Mouse (Mus musculus) embryonic facial prominence, embryonic 12.5 days (tissue): ENCODE results near the gene 1110051M20Rik. TPM values are rescaled to one million over a fixed set of nuclear protein-coding genes. Genes with fewer than 3 reads are reported as not detected.
"Not testable (repeated sequence)": the region's sequence is repeated elsewhere in the genome, so short reads cannot be mapped to it uniquely, and the experiment has no call there.

Source experiments
- ATAC-seq: fragments of 200-750 bp; cut with Nextera tagmentation; 2 replicates; pipeline ENCODE4 v1.8.0; 2017; ENCODE audit not compliant: insufficient number of reproducible peaks, insufficient read depth, low FRiP score, low TSS enrichment
- H3K27ac ChIP-seq: fragments of 300-500 bp; sonication (generic); 2 replicates; pipeline ENCODE4 v1.5.1; 2016; ENCODE audit warnings: mild to moderate bottlenecking
- H3K27me3 ChIP-seq: fragments of 300-500 bp; sonication (generic); 2 replicates; pipeline ENCODE4 v1.6.1; 2016; ENCODE audit warnings: mild to moderate bottlenecking, moderate library complexity
- H3K36me3 ChIP-seq: fragments of 300-500 bp; sonication (generic); 2 replicates; pipeline ENCODE4 v1.6.1; 2016; ENCODE audit warnings: mild to moderate bottlenecking
- H3K4me1 ChIP-seq: fragments of 300-500 bp; sonication (generic); 2 replicates; pipeline ENCODE4 v1.6.1; 2016
- H3K4me2 ChIP-seq: fragments of 300-500 bp; sonication (generic); replicated peaks from 2 replicates; pipeline ENCODE4 v1.6.1; 2016; ENCODE audit warnings: mild to moderate bottlenecking, moderate library complexity
- H3K4me3 ChIP-seq: fragments of 300-500 bp; sonication (generic); 2 replicates; pipeline ENCODE4 v1.5.1; 2016; ENCODE audit warnings: mild to moderate bottlenecking
- H3K9ac ChIP-seq: fragments of 300-500 bp; sonication (generic); 2 replicates; pipeline ENCODE4 v1.6.1; 2016; ENCODE audit warnings: mild to moderate bottlenecking, moderate library complexity
- H3K9me3 ChIP-seq: fragments of 300-500 bp; sonication (generic); 2 replicates; pipeline ENCODE4 v1.6.1; 2016; ENCODE audit warnings: mild to moderate bottlenecking, moderate library complexity
- WGBS: fragments of 180-500 bp; shearing (Covaris S2); methylation state at CpG from one replicate; pipeline ENCODE4 v1.1.7; 2016; 5-methylcytosine and 5-hydroxymethylcytosine counted together
- polyA plus RNA-seq: library from polyadenylated mRNA; unstranded; fragments of >200 nt; fragmentation: Nextera tagmentation; extraction: Ambion mirVana; gene quantifications from 2 replicates; pipeline ENCODE4 v1.2.1, GENCODE M21; 2016

The 1110051M20Rik gene
- polyA plus RNA-seq, result 71.3 and 80.1 TPM in 2 replicates

DNA sequence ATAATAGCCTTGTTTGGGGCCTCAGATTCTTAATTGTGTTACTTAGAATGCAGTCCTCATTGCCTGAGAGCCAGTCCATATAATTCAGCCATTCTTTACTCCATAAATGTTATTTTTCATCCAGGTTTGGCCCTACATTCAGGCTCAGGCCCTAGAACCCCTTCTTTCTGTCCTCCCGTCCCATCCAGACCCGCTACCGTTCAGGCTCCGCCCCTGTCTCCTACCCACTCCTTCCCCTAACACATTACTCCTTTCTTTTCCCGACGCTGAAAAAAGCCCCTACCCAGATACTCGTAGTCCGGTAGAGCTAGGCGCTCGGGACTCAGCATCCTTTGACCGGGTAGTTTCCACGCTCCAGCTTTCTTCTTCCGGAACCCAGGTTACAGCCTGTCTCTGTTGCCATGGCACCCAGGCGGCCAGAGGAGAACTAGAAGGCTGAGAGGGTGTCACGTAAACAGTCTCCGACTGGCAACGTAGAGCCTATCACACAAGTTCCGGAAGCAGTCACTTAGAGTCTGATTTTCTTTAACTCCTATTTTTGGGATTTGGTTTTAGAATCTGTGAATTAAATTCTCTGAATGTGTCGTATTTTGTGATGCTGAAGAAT lies at the start of gene 1110051M20Rik:
Gene 1110051M20Rik (minus strand): TSS at position 419 of the 607 bp plus-strand sequence.
- Histone ChIP-seq H3K4me2 (peak within 1 kb of the TSS; percentile 57), H3K4me1 (peaks cover 6% of the 10 kb centered on the region), H3K27ac (peak within 1 kb of the TSS; percentile 41), H3K27me3 (no peaks in the 10 kb centered on the region), H3K4me3 (peak within 1 kb of the TSS; percentile 57), H3K9ac (peak within 1 kb of the TSS; percentile 50), H3K9me3 (no peaks in the 10 kb centered on the region), H3K36me3 (no peaks in the 10 kb centered on the region)
- WGBS, result under 1% methylated on average over 19 of the region's 19 CpGs
- peak; percentile 89 for ATAC-seq

DNA sequence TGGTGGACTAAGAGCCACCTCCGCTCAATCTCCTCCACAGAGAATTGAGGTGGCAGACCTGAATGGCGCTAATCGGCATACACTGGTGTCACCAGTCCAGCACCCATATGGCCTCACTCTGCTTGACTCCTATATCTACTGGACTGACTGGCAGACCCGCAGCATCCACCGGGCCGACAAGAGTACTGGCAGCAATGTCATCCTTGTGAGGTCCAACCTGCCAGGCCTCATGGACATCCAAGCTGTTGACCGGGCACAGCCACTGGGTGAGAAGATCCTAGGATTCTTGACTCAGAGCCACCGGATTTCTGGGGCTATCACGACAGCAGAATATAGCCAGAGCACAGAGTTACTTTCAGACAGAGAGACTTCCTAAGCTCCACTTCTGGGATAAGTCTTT lies 49.5 kb upstream of the 1110051M20Rik start:
- H3K36me3 ChIP-seq, result peaks cover 91% of the 10 kb centered on the region
- H3K9me3 ChIP-seq, result no peaks in the 10 kb centered on the region
- no peak overlapping the region for H3K4me3 ChIP-seq
- H3K27ac ChIP-seq, result no peak overlapping the region
- no peaks in the 10 kb centered on the region for H3K4me1 ChIP-seq
- H3K4me2 ChIP-seq, result no peak overlapping the region
- no peaks in the 10 kb centered on the region for H3K27me3 ChIP-seq
- H3K9ac ChIP-seq, result no peak overlapping the region
- no peak for ATAC-seq
- whole genome bisulfite sequencing, result 94% methylated on average over 9 of the region's 9 CpGs

DNA sequence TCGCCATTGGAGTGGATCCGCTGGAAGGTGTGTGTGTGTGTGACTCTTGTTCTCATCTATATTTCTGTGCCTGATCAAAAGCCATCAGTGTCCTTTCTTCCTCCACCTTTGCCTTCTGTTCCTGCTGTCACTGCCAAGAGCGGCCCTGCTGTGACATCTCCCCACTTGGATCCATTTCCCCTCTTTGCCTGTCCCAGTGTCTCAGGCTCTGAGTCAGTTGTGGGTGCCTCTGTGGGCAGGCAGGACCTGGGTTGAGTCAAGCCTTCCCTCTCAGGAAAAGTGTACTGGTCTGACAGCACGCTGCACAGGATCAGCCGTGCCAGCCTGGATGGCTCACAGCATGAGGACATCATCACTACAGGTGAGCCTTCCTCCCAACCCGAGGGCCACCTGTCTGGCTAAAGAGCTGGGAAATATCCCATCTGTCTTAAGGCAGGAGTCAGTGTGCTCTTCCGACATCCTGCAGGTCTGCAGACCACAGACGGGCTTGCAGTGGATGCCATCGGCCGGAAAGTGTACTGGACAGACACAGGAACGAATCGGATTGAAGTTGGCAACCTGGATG lies 47.6 kb upstream of the 1110051M20Rik start:
- 94% methylated on average over 12 of the region's 12 CpGs for WGBS
- H3K36me3 ChIP-seq, result peaks cover 88% of the 10 kb centered on the region

DNA sequence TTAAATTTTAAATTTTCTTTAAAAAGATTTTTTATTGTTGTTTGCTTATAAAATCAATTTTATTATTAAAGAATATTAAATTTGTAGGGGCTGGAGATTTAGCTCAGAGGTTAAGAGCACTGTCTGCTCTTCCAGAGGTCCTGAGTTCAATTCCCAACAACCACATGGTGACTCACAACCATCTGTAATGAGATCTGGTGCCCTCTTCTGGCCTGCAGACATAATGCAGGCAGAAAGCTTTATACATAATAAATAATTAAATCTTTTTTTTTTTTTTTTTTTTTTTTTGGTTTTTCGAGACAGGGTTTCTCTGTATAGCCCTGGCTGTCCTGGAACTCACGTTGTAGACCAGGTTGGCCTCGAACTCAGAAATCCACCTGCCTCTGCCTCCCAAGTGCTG lies 42.8 kb upstream of the 1110051M20Rik start:
- 57% methylated on average over 3 of the region's 3 CpGs for WGBS
- H3K27me3 ChIP-seq, result not testable (repeated sequence)
- peaks cover 66% of the 10 kb centered on the region for H3K36me3 ChIP-seq

More for the DNA sequence above, 47.6 kb upstream of the 1110051M20Rik start:
- Histone ChIP-seq H3K4me3 (no peak overlapping the region), H3K9ac (no peak overlapping the region), H3K4me1 (no peaks in the 10 kb centered on the region), H3K27ac (no peak overlapping the region), H3K27me3 (no peaks in the 10 kb centered on the region), H3K9me3 (no peaks in the 10 kb centered on the region), H3K4me2 (no peak overlapping the region)
- no peak for ATAC-seq

DNA sequence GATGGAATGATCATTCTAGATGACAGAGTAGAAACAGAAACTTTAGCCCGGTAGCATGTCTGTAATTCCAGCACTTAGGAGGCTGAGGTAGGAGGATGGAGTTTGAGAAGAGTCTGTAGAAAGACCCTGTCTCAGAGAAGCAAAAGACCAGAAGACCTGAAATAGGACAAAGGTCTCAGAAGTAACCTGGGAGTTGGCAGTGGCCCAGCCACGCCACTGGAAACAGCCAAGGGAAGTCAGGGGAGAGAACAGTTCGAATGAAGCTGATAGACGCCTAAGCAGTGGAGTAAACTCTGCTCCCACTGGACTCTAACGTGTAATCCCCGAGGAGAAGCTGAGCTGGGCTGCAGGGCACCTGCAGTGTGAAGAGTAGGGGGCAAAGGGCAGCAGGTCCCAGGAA lies 40.8 kb upstream of the 1110051M20Rik start:
- WGBS, result 90% methylated on average over 6 of the region's 6 CpGs
- no peak for ATAC-seq
- H3K36me3 ChIP-seq, result peaks cover 58% of the 10 kb centered on the region
- no peak overlapping the region for H3K4me3 ChIP-seq
- H3K27me3 ChIP-seq, result no peaks in the 10 kb centered on the region
- H3K4me1 ChIP-seq, result no peaks in the 10 kb centered on the region
- no peaks in the 10 kb centered on the region for H3K9me3 ChIP-seq
- H3K27ac ChIP-seq, result no peak overlapping the region
- no peak overlapping the region for H3K4me2 ChIP-seq
- no peak overlapping the region for H3K9ac ChIP-seq

More for the DNA sequence above, 42.8 kb upstream of the 1110051M20Rik start:
- not testable (repeated sequence) for H3K27ac ChIP-seq, ATAC-seq, H3K9me3 ChIP-seq, H3K9ac ChIP-seq, H3K4me2 ChIP-seq, H3K4me1 ChIP-seq, H3K4me3 ChIP-seq

DNA sequence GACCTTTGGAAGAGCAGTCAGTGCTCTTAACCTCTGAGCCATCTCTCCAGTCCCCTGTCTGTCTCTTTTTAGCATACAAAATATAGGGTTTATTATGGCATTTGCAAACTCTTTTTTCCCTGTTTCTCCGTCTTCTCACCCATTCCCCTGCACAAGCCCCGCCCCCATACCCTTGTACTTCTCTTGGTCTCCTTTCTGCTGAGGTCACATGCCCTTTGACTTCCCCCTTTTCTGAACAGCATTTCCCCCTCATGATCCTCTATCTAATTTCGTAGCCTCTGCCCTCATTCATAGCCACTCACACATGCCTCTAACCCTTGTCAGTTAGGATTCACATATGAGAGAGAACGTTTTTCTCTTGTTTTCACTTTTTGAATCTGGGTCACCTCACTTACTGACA lies 40.2 kb upstream of the 1110051M20Rik start:
- H3K27ac ChIP-seq, result no peak overlapping the region
- no peak overlapping the region for H3K9ac ChIP-seq
- no peaks in the 10 kb centered on the region for H3K9me3 ChIP-seq
- H3K27me3 ChIP-seq, result no peaks in the 10 kb centered on the region
- H3K36me3 ChIP-seq, result peaks cover 60% of the 10 kb centered on the region
- H3K4me3 ChIP-seq, result no peak overlapping the region
- WGBS, result 71% methylated on average over 4 of the region's 4 CpGs
- ATAC-seq, result no peak
- H3K4me2 ChIP-seq, result no peak overlapping the region
- H3K4me1 ChIP-seq, result no peaks in the 10 kb centered on the region

DNA sequence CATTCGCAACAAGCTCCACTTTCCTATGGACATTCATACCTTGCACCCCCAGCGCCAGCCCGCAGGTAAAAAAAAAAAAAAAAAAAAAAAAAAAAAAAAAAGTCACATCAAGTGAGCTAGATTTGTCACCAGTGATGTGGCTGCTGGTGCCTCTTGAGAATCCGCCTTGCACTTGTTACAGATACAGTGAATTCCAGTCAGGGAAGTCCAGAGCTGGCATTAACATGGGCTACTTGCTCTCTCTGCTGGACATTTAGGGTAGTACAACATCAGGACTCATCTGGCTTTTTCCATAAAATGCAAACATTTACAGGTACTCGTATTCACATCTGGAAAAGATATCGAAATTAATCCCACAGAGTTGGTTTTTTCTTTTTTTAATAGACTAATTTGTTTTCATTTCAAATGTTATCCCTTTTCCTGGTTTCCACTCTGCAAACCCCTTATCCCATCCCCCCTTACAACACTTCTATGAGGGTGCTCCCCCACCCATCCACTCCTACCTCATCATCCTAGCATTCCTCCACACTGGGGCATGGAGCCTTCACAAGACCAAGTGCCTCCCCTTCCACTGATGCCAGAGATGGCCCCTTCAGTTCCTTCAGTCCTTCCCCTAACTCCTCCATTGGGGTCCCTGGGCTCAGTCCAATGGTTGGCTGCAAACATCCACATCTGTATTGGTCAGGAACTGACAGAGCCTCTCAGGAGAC lies 36.5 kb upstream of the 1110051M20Rik start:
- peaks cover 2% of the 10 kb centered on the region; the same call in 1 of the 2 replicates for H3K4me1 ChIP-seq
- H3K4me3 ChIP-seq, result no peak overlapping the region
- ATAC-seq, result peak; percentile 75; the same call in 1 of the 2 replicates
- H3K9me3 ChIP-seq, result no peaks in the 10 kb centered on the region
- WGBS, result 67% methylated on average over 6 of the region's 6 CpGs
- no peak overlapping the region for H3K27ac ChIP-seq
- H3K4me2 ChIP-seq, result no peak overlapping the region
- H3K9ac ChIP-seq, result no peak overlapping the region
- H3K27me3 ChIP-seq, result no peaks in the 10 kb centered on the region
- H3K36me3 ChIP-seq, result peaks cover 61% of the 10 kb centered on the region

DNA sequence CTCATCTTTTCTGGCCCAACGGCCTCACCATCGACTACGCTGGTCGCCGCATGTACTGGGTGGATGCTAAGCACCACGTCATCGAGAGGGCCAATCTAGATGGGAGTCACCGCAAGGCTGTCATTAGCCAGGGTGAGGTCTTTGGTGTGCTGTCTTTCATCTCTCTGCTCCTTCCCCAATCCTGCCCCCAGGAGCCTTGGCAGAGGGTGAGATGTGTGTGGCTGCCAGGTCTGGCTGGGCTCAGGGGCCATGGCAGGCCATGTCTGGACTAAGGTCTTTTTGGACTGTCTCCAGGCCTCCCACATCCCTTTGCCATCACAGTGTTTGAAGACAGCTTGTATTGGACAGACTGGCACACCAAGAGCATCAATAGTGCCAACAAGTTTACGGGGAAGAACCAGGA lies 35.9 kb upstream of the 1110051M20Rik start:
- Histone ChIP-seq H3K27ac (no peak overlapping the region), H3K9ac (no peak overlapping the region), H3K9me3 (no peaks in the 10 kb centered on the region), H3K4me1 (peaks cover 2% of the 10 kb centered on the region; the same call in 1 of the 2 replicates), H3K36me3 (peaks cover 64% of the 10 kb centered on the region), H3K27me3 (no peaks in the 10 kb centered on the region), H3K4me2 (no peak overlapping the region), H3K4me3 (no peak overlapping the region)
- no peak for ATAC-seq
- WGBS, result 95% methylated on average over 9 of the region's 9 CpGs

DNA sequence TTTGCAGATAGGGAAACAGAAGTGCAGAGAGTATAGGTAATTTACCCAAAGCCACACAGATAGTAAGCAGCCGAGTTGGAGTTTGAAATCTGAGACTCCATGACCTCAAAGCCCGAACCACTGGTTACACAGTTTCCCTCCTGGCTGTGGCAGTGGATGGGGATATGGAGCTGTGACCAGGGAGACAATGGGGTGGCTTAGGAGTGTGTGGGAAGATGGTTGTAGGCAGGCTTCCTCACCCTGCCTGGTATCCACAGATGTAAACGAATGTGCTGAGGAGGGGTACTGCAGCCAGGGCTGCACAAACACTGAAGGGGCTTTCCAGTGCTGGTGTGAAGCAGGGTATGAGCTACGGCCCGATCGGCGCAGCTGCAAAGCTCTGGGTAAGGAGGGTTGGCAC lies 32.3 kb upstream of the 1110051M20Rik start:
- Histone ChIP-seq H3K27me3 (no peaks in the 10 kb centered on the region), H3K27ac (no peak overlapping the region), H3K9ac (no peak overlapping the region), H3K9me3 (no peaks in the 10 kb centered on the region), H3K36me3 (peaks cover 77% of the 10 kb centered on the region), H3K4me2 (no peak overlapping the region), H3K4me1 (peaks cover 2% of the 10 kb centered on the region; the same call in 1 of the 2 replicates), H3K4me3 (no peak overlapping the region)
- WGBS, result 72% methylated on average over 7 of the region's 7 CpGs
- no peak for ATAC-seq

DNA sequence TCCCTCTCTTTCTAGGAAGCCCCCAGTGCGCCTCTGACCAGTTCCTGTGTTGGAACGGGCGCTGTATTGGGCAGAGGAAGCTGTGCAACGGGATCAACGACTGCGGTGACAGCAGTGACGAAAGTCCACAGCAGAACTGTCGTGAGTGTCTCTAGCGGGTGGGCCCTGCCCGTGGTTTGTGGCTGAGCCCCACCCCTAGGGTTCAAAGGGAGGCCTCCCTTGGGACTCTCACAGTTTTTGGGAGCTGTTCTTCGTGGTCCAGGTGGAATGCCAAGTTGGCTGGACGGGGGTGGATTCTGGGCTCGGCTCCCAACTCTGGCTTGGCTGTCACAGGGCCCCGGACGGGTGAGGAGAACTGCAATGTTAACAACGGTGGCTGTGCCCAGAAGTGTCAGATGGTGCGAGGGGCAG lies 31.8 kb upstream of the 1110051M20Rik start:
- H3K4me1 ChIP-seq, result peaks cover 2% of the 10 kb centered on the region; the same call in 1 of the 2 replicates
- H3K36me3 ChIP-seq, result peaks cover 72% of the 10 kb centered on the region
- H3K9me3 ChIP-seq, result no peaks in the 10 kb centered on the region
- no peak overlapping the region for H3K4me2 ChIP-seq
- no peak overlapping the region for H3K9ac ChIP-seq
- H3K27ac ChIP-seq, result no peak overlapping the region
- no peak for ATAC-seq
- H3K4me3 ChIP-seq, result no peak overlapping the region
- no peaks in the 10 kb centered on the region for H3K27me3 ChIP-seq
- WGBS, result 72% methylated on average over 17 of the region's 17 CpGs

DNA sequence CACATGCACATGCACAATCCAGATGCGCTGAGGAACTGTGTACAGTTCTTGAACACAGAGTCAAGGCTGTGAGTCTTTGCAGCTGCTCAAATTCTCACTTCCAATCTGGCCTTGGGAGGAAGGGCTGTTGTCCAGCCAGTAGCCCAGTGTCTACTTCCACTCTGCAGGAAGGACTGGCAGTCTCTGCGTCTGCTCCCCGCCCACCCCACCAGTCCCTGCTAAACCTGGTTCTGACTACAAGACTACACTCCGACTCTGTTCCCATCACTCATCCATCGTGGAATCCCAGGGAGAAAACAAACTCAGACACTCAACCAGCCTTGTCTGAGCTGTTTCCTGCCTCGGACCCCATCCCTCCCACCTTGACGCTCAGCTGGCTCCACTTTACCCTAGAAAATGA lies 31.3 kb upstream of the 1110051M20Rik start:
- Histone ChIP-seq H3K27me3 (no peaks in the 10 kb centered on the region), H3K9me3 (no peaks in the 10 kb centered on the region), H3K27ac (no peak overlapping the region), H3K4me2 (no peak overlapping the region), H3K4me3 (no peak overlapping the region), H3K4me1 (peaks cover 2% of the 10 kb centered on the region; the same call in 1 of the 2 replicates), H3K9ac (no peak overlapping the region), H3K36me3 (peaks cover 72% of the 10 kb centered on the region)
- no peak for ATAC-seq
- WGBS, result 54% methylated on average over 7 of the region's 7 CpGs

DNA sequence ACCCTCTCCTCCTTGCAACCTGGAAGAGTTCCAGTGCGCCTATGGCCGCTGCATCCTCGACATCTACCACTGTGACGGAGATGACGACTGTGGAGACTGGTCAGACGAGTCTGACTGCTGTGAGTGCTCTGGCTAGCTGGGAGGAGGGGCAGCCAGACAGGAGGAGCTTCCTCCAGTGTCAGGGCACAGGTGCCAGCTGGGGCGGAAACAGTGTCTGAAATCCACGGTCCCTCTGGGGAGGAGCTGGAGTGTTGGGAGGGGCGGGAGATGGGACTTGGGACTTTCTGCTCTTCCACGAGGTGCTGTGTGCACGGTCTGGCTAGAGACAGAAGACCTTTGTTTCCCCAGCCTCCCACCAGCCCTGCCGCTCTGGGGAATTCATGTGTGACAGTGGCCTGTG lies 29.9 kb upstream of the 1110051M20Rik start:
- no peak for ATAC-seq
- Histone ChIP-seq H3K4me1 (peaks cover 8% of the 10 kb centered on the region; the same call in 1 of the 2 replicates), H3K4me3 (no peak overlapping the region), H3K36me3 (peaks cover 63% of the 10 kb centered on the region), H3K4me2 (no peak overlapping the region), H3K27ac (no peak overlapping the region; the same call in 1 of the 2 replicates), H3K9ac (no peak overlapping the region), H3K9me3 (no peaks in the 10 kb centered on the region), H3K27me3 (no peaks in the 10 kb centered on the region)
- 48% methylated on average over 12 of the region's 12 CpGs for WGBS
